Mouse (Mus musculus): ENCODE measurements at regions not wholly inside any gene's neighbourhood (a gene's known extent, or its start where the extent isn't known, plus 50 kb on each side); places are given as distances from the start of the nearest gene placed in this dataset.

- no peak for DNase-seq
Measured at GRCm38 (mm10) chr14:105841888-105842287, 54.7 kb downstream of the Spry2 start.

GRCm38 (mm10) chr14:105837533-105837932 lies 59.1 kb downstream of the Spry2 start:
- DNase-seq: no peak

- no peak for DNase-seq
Measured at GRCm38 (mm10) chr14:105830701-105831100, 65.9 kb downstream of the Spry2 start.

GRCm38 (mm10) chr14:105830301-105830700 lies 66.3 kb downstream of the Spry2 start:
- DNase-seq: no peak

- DNase-seq: no peak
Measured at GRCm38 (mm10) chr14:105823129-105823528, 73.5 kb downstream of the Spry2 start.

- DNase-seq: no peak
Measured at GRCm38 (mm10) chr14:105822653-105823052, 74.0 kb downstream of the Spry2 start.

GRCm38 (mm10) chr14:105819534-105819933 lies 77.1 kb downstream of the Spry2 start:
- no peak for DNase-seq

- DNase-seq: no peak
Measured at GRCm38 (mm10) chr14:105818841-105819240, 77.8 kb downstream of the Spry2 start.

- no peak for DNase-seq
Measured at GRCm38 (mm10) chr14:105817481-105817880, 79.1 kb downstream of the Spry2 start.

- DNase-seq: no peak
Measured at GRCm38 (mm10) chr14:105815827-105816226, 80.8 kb downstream of the Spry2 start.

GRCm38 (mm10) chr14:105815281-105815680 lies 81.3 kb downstream of the Spry2 start:
- no peak for DNase-seq

- DNase-seq: no peak
Measured at GRCm38 (mm10) chr14:105813661-105814060, 83.0 kb downstream of the Spry2 start.

- DNase-seq: no peak
Measured at GRCm38 (mm10) chr14:105813097-105813496, 83.5 kb downstream of the Spry2 start.

- DNase-seq: no peak
Measured at GRCm38 (mm10) chr14:105805762-105806161, 90.9 kb downstream of the Spry2 start.

- no peak for DNase-seq
Measured at GRCm38 (mm10) chr14:105805362-105805761, 91.3 kb downstream of the Spry2 start.

GRCm38 (mm10) chr14:105804761-105805160 lies 91.9 kb downstream of the Spry2 start:
- DNase-seq: no peak

GRCm38 (mm10) chr14:105803281-105803680 lies 93.3 kb downstream of the Spry2 start:
- no peak for DNase-seq

GRCm38 (mm10) chr14:105802529-105803280 lies 93.9 kb downstream of the Spry2 start:
- DNase-seq: no peak

GRCm38 (mm10) chr14:105800142-105800925 lies 96.3 kb downstream of the Spry2 start:
- no peak for DNase-seq

- no peak for DNase-seq
Measured at GRCm38 (mm10) chr14:105799401-105799861, 97.2 kb downstream of the Spry2 start.

GRCm38 (mm10) chr14:105793010-105793702 lies 103.5 kb downstream of the Spry2 start:
- DNase-seq: no peak

GRCm38 (mm10) chr14:105790441-105790840 lies 106.2 kb downstream of the Spry2 start:
- no peak for DNase-seq

GRCm38 (mm10) chr14:105783428-105783827 lies 113.2 kb downstream of the Spry2 start:
- no peak for DNase-seq
